Mouse (Mus musculus): ENCODE results near the gene Alg14. TPM values are rescaled to one million over a fixed set of nuclear protein-coding genes. Genes with fewer than 3 reads are reported as not detected.

Alg14 gene
- polyA plus RNA-seq, 1 experiment from 2014 or later: 14.2 TPM

DNA sequence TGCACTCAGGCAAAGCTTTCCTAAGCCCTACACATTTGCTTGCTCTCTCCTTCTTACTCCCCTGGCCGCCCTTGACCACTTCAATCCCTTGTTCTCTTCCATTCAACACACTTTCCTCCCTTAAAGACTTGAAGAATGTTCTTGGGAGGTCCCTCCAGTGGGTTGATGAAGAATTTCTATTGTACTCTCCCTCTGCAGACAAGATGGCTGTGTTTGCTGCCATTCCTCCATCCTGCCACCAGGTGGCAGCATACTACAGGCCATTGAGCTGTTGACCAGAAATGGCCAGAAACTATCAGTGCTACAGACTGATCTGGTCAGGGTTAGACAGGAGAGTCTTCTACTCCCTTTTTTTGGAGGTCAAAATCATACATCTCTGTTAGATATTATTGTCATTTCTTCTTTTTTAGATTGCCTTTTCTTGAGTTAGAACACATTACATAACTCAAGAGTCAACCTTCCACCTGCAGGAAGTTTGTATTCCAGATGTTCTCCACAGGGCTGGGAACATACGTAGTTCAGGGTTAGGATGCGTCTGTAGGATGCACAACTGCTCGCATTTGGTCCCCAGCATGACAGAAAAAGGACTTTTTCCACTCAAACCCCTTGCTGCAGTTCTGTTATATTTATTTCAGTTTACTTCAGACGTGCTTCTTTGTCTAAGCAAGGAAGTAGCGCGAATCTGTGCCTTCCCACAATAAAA lies 16.1 kb downstream of the Alg14 start:
- Histone ChIP-seq H3K4me3 (ENCODE audit: inconsistent target) (no peak overlapping the region), H3K79me2 (ENCODE audit: inconsistent target) (no peaks in the 10 kb centered on the region), H3K27ac (no peak overlapping the region), H3K36me3 (ENCODE audit: inconsistent target) (no peaks in the 10 kb centered on the region)
- WGBS (ENCODE audit: missing documents): 87% methylated on average over 7 of the region's 7 CpGs

DNA sequence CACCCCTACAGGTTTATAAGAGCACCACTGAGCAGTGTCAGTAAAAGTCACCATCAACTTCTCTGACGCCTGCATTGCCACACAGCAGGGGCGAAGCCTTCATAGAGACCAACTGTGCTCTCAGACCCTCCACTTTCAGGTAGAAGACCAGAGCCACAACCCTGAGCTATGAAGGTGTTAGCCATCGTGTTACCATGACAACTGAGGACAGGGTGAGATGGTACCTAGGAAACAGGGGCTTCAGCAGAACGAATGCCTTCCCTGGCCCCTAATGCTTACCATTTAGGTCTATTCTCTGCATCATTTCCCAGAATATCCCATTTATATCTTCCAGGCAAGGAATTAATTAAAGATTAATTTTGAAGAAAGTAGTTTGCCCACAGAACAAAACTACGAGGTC lies 17.4 kb downstream of the Alg14 start:
- 89% methylated on average over 5 of the region's 5 CpGs for WGBS (ENCODE audit: missing documents)
- no peak overlapping the region for H3K27ac ChIP-seq

DNA sequence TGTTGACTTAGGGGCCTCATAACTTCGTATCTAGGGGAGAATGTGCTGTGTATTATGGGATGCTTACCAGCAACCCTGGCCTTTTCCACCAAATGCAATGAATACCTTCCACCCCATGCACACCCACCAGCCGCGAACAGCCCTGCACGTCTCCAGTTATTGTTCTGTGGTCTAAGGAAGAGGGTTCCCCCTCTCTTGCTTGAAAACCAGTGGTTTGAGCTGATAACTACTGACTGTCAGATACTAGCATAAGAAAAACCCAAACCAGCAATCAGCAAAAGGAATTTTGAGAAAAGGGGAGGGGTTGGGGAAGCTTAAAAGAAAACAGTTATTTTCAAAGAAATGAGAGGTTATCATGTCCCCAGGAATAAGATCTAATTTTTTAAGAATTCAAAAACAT lies 17.9 kb downstream of the Alg14 start:
- no peak overlapping the region for H3K4me3 ChIP-seq (ENCODE audit: inconsistent target)
- H3K79me2 ChIP-seq (ENCODE audit: inconsistent target): no peaks in the 10 kb centered on the region
- no peaks in the 10 kb centered on the region for H3K36me3 ChIP-seq (ENCODE audit: inconsistent target)
- no peak overlapping the region for H3K27ac ChIP-seq
- WGBS (ENCODE audit: missing documents): 90% methylated on average over 4 of the region's 4 CpGs

More for the DNA sequence above, 17.4 kb downstream of the Alg14 start:
- Histone ChIP-seq H3K79me2 (ENCODE audit: inconsistent target) (no peaks in the 10 kb centered on the region), H3K36me3 (ENCODE audit: inconsistent target) (no peaks in the 10 kb centered on the region), H3K4me3 (ENCODE audit: inconsistent target) (no peak overlapping the region)

DNA sequence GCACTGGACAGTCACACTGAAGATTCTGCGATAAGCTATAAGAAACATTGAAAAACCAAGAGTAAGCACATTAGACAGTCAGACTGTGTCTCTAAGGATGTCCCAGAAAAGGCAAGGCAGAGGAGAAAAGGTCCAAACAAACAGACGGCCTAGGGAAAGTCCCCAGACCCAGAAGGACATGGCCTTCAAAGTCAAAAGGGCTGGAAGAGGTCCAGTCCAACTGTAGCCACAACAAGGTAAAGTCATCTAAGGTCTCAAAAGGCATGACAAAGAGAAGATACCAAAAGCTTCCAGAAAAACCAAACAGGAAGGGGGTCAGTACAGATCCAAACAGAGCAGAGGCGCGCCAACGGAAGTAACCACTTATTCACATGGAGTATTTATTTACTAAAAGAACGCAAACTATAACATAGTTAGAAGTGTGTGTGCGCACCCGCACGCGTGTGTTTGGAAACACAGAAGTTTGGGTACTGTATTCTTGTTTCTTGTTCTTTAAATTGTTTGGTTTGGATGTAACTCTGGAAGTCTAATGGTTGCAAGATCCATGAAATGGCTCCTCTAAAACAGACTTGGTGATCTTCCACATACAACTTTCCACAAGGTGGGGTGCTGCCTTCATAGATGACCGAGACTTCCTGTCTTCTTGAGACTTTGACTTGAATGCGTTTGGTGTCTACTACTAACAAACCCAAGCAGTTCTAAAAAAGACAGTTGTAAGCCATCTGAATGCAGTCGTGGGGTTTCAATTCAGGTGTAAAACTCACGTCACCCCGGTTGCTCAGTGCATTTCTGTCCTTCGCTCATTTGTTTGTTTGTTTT lies 18.5 kb downstream of the Alg14 start:
- 91% methylated on average over 16 of the region's 16 CpGs for WGBS (ENCODE audit: missing documents)
- H3K4me3 ChIP-seq (ENCODE audit: inconsistent target): no peak overlapping the region
- no peak overlapping the region for H3K27ac ChIP-seq

DNA sequence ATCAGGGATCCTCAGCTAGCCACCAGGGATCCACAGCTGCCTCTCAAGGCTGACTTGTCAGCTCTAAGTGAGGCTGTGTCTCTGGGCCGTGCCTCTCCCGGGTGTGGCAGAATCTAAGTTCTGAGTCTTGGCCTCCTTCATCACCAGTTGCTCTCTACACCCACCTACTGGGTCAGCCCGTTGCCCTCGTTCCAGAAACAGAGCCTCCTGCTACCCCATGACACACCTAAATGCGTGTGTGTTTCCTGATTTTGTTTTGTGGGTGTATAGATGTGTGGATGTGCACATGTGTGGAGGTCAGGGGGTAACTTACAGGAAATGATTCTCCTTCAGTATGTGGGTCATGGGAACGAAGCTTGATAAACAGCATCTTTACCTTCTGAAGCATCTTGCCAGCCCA lies 20.9 kb downstream of the Alg14 start:
- 87% methylated on average over 5 of the region's 6 CpGs for WGBS (ENCODE audit: missing documents)
- no peaks in the 10 kb centered on the region for H3K36me3 ChIP-seq (ENCODE audit: inconsistent target)
- H3K4me3 ChIP-seq (ENCODE audit: inconsistent target): no peak overlapping the region
- H3K79me2 ChIP-seq (ENCODE audit: inconsistent target): no peaks in the 10 kb centered on the region
- H3K27ac ChIP-seq: no peak overlapping the region

More for the DNA sequence above, 18.5 kb downstream of the Alg14 start:
- no peaks in the 10 kb centered on the region for H3K79me2 ChIP-seq (ENCODE audit: inconsistent target)
- H3K36me3 ChIP-seq (ENCODE audit: inconsistent target): no peaks in the 10 kb centered on the region

DNA sequence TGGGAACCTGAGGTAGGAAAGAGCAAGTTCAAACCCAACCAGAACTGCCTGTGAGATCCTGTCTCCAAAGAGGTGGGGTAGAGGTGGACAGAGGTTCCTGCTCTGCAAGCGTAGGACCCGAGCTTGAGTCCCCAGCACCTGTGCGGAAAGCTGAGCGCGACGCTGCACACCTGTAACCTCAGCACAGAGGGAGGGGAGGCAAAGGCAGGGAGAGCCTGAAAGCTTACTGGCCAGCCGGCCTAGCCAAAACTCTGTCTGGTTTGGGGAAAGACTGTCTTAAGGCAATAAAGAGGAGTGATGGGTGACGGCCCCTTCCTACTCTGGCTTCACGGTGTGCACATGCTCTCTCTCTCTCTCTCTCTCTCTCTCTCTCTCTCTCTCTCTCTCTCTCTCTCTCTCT lies 21.4 kb downstream of the Alg14 start:
- no peaks in the 10 kb centered on the region for H3K79me2 ChIP-seq (ENCODE audit: inconsistent target)
- WGBS (ENCODE audit: missing documents): 91% methylated on average over 9 of the region's 9 CpGs
- no peaks in the 10 kb centered on the region for H3K36me3 ChIP-seq (ENCODE audit: inconsistent target)
- H3K27ac ChIP-seq: no peak overlapping the region
- no peak overlapping the region for H3K4me3 ChIP-seq (ENCODE audit: inconsistent target)

DNA sequence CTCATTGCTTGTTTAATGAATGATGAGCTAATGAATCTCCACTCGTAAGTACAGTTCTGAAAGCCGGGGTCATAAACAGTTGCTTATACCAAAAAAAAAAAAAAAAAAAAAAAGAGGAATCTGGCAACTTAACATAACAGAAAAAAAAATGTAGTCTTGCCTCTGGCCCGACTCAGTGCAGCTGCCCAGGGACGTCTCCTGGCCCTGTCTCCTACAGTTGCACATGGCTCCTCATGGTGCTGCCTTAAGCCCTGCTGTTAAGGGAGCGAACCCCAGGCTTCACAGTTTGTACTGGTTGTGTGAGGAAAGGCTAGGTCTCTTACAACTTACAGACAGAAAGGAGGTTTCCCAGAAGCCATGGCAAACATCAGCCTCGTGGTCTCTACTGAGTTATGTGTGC lies 22.6 kb downstream of the Alg14 start:
- Histone ChIP-seq H3K4me3 (ENCODE audit: inconsistent target) (no peak overlapping the region), H3K79me2 (ENCODE audit: inconsistent target) (no peaks in the 10 kb centered on the region), H3K27ac (no peak overlapping the region), H3K36me3 (ENCODE audit: inconsistent target) (no peaks in the 10 kb centered on the region)
- WGBS (ENCODE audit: missing documents): 65% methylated on average over 6 of the region's 6 CpGs

DNA sequence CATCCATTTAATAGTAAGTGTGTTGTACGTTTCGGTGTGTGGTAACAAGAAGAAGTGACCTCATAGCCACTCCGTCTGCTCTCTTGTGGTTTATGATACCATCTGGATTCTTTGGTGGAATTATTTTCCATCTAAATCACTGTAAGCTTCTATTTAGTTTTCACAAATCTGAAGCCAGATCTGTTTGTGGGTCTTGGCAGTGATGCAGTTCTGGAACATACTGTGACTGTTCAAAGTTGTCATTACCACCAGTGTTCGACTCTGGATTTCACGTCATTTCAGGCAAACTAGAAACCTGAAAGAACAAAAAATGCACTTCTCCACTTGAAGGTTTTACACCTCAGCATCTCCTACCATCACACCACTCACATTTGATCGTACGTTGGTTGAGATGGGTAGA lies 23.9 kb downstream of the Alg14 start:
- Histone ChIP-seq H3K79me2 (ENCODE audit: inconsistent target) (no peaks in the 10 kb centered on the region), H3K36me3 (ENCODE audit: inconsistent target) (no peaks in the 10 kb centered on the region), H3K27ac (no peak overlapping the region), H3K4me3 (ENCODE audit: inconsistent target) (no peak overlapping the region)
- WGBS (ENCODE audit: missing documents): 89% methylated on average over 7 of the region's 7 CpGs

DNA sequence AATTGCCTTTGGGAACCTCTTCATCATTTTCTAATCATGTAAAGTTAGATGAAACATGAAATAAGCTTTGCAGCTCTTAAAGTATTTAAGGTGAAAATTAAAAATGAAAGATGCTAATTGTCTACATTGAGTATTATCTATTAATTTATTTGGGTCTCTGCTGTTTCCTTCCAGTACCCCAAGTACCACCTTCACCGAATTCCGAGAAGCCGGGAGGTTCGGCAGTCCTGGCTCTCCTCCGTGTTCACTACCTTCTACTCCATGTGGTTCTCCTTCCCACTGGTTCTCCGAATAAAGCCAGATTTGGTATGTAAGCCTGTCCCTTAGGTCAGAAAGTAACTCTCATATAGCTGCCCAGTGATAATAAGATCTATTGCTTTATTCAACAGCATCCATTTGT lies 28.3 kb downstream of the Alg14 start:
- H3K4me3 ChIP-seq (ENCODE audit: inconsistent target): no peak overlapping the region
- H3K79me2 ChIP-seq (ENCODE audit: inconsistent target): no peaks in the 10 kb centered on the region
- H3K36me3 ChIP-seq (ENCODE audit: inconsistent target): no peaks in the 10 kb centered on the region
- 93% methylated on average over 6 of the region's 6 CpGs for WGBS (ENCODE audit: missing documents)
- no peak overlapping the region for H3K27ac ChIP-seq

DNA sequence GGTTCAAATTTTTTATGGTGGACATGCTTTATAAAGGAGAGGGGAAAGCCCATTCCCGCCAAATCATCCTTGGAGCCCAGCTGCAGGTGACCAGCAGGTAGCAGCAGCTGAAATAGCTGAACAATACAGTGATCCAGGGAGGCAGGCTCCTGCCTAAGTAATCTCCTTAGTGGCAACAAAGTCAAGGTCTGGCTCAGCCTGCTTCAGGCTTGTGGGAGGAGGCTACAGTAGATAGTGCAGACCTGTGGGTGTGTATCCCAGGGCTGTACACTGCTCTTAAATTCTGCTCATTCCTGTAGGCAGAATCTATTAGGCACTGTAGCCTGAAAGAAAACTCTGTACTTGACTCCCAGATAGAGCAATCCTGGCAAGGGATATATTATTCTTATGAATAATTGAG lies 29.3 kb downstream of the Alg14 start:
- Histone ChIP-seq H3K27ac (no peak overlapping the region), H3K4me3 (ENCODE audit: inconsistent target) (no peak overlapping the region), H3K36me3 (ENCODE audit: inconsistent target) (no peaks in the 10 kb centered on the region), H3K79me2 (ENCODE audit: inconsistent target) (no peaks in the 10 kb centered on the region)
- WGBS (ENCODE audit: missing documents): 100% methylated on average over 1 of the region's 1 CpGs

DNA sequence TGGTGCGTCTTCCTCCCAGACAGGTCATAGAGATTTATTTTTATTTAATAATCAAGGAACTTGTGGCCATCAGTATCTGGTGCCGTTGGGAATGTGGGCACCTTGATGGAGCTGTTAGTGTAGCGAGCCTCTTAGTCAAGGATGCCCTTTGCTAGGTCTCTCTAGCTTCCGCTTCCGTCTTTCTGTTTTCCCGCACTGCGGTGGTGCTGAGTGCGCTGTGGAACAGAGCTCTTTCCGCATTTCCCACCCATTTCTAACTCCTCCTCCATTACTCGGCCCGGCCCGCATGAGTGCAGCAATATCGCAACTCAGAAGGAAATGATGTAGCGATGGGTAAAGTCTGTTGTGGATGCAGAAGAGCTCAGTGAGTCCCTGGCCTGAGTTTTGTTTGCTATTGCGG lies 31.8 kb downstream of the Alg14 start:
- H3K79me2 ChIP-seq (ENCODE audit: inconsistent target): no peaks in the 10 kb centered on the region
- no peak overlapping the region for H3K4me3 ChIP-seq (ENCODE audit: inconsistent target)
- no peak overlapping the region for H3K27ac ChIP-seq
- 96% methylated on average over 15 of the region's 15 CpGs for WGBS (ENCODE audit: missing documents)
- H3K36me3 ChIP-seq (ENCODE audit: inconsistent target): no peaks in the 10 kb centered on the region

DNA sequence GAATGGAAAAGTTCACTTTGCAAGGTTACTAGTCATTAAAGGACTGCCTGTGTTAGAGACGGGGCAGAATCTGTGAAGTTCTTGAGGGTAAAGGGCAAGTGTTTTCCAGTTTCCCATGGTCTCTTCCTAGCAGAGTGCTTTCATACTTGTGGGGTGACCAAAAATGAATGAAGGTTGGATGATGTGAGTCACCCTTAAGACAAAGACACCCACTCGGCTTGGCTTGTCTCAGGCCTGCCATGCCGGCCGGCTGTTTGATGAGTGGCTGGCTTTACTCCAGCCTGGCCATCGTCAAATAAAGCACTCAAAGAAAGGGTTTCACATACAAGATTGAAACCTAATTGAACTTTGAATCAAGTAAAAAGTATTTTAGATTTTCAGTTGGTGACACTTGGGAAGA lies 35.8 kb downstream of the Alg14 start:
- Histone ChIP-seq H3K79me2 (ENCODE audit: inconsistent target) (no peaks in the 10 kb centered on the region), H3K27ac (no peak overlapping the region), H3K36me3 (ENCODE audit: inconsistent target) (no peaks in the 10 kb centered on the region), H3K4me3 (ENCODE audit: inconsistent target) (no peak overlapping the region)
- 94% methylated on average over 5 of the region's 5 CpGs for WGBS (ENCODE audit: missing documents)

DNA sequence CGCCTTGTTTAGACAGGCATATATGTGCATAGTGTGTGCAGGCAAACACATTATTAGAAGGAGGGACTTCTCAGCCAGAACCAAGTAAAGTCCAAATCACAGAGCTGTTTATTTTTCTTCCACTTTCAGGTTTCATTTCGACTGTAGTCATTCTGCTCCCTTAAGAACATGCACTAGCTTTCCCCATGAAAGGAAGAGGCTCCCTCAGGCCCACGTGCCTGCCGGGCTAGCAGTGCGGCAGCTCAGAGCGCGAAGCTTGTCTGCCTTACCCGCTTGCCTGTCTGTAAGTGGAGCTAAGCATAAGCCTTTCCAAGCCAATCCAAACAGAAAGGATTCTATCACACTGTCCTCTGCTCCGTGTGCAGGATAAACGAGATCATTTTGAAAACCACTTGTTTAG lies 38.1 kb downstream of the Alg14 start:
- no peak overlapping the region for H3K27ac ChIP-seq
- 71% methylated on average over 10 of the region's 10 CpGs for WGBS (ENCODE audit: missing documents)
- no peaks in the 10 kb centered on the region for H3K79me2 ChIP-seq (ENCODE audit: inconsistent target)
- no peak overlapping the region for H3K4me3 ChIP-seq (ENCODE audit: inconsistent target)
- H3K36me3 ChIP-seq (ENCODE audit: inconsistent target): no peaks in the 10 kb centered on the region

DNA sequence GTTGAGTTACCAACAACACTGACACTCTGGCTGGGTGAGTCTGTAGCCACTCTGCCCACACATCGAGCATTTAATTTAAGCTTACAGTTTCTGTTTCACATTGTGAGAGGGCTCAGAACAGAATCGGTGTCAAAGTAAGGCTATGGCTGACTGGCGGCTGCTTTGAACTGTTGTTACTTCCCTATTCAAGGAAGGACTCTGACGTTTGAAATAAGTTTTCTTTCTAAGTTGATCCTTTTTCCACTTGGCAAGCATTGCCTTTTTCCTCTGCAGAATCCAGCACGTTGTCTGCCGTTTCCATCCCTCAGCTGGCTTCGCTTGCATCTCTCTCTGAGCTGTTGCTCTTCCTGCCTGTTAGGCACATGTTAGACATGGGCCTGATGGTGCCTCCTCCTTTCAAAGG lies 38.7 kb downstream of the Alg14 start:
- 30% methylated on average over 7 of the region's 7 CpGs for WGBS (ENCODE audit: missing documents)
- Histone ChIP-seq H3K27ac (no peak overlapping the region), H3K79me2 (ENCODE audit: inconsistent target) (no peaks in the 10 kb centered on the region), H3K36me3 (ENCODE audit: inconsistent target) (no peaks in the 10 kb centered on the region), H3K4me3 (ENCODE audit: inconsistent target) (no peak overlapping the region)

DNA sequence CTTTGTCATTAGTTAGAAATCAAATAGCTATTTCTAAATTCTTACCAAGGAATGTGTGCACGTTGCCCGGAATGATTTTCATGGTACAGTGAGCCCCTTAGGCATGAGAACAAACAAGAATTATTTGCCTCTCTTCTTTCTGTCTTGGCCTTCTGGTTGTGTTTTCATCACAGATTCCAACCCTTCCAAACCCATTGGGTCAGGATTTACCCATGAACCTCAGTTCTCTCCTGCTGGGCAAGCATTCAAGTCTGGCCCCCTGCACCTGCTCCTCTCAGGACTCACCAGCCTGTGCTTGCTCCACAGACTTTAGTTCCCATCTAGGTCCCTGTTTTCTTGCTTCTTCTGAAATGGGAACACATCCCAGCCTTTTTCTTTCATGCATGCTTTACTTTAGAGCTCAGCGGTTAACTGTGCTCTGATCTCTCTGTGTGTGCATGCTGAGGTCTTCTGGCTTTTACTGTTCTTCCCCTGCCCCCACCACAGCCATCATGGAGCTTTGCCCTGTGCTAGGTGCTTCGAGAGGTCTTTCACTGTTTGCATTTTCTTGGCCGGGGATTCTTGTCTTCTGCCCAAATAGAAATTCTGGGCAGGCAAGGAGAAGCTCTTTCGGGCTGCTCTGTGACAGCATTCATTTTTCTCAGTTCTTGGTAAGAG lies 44.8 kb downstream of the Alg14 start:
- no peaks in the 10 kb centered on the region for H3K79me2 ChIP-seq (ENCODE audit: inconsistent target)
- 92% methylated on average over 6 of the region's 6 CpGs for WGBS (ENCODE audit: missing documents)
- no peaks in the 10 kb centered on the region for H3K36me3 ChIP-seq (ENCODE audit: inconsistent target)
- no peak overlapping the region for H3K4me3 ChIP-seq (ENCODE audit: inconsistent target)
- no peak overlapping the region for H3K27ac ChIP-seq

Data from macrophage (primary cell).